Mouse (Mus musculus) spleen, postnatal 36 days (tissue): ENCODE measurements around the gene Nbea.
"Not testable (repeated sequence)": the region's sequence is repeated elsewhere in the genome, so short reads cannot be mapped to it uniquely, and the experiment has no call there.

Experiments
- DNase-seq, 2 experiments: peaks; one replicate each; pipeline ENCODE4 v3.0.0; 2022; ENCODE audit warnings: low spot score in 2 of 2, mixed read lengths in 1 of 2

The Nbea gene

GRCm38 (mm10) chr3:56034596-56034995 lies 148.9 kb downstream of the Nbea start:
- no peak for DNase-seq

GRCm38 (mm10) chr3:56018494-56018893 lies 165.0 kb downstream of the Nbea start:
- DNase-seq, result no peak

- no peak for DNase-seq
Observed at GRCm38 (mm10) chr3:56011132-56011531, 172.4 kb downstream of the Nbea start.

DNA sequence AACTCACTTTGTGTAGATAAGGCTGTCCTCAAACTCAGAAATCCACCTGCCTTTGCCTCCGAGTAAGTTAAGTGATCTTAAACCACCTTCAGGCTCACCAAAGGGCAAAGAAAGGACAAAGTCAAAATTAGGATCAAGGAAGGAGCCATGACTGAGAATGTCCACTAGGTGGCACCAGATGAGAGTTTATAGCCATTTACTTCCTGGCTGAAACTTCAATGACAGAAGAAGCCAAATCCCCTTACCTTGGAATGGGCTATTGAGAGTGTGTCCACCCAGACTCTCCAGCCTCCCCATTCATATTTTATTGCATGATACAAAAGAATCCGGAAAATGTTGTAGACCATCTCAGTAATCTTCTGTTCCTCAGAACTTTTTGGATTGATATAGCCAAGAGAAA lies 175.5 kb downstream of the Nbea start:
- DNase-seq, result no peak

- DNase-seq, result no peak
Observed at GRCm38 (mm10) chr3:56000259-56000658, 183.2 kb downstream of the Nbea start.

DNA sequence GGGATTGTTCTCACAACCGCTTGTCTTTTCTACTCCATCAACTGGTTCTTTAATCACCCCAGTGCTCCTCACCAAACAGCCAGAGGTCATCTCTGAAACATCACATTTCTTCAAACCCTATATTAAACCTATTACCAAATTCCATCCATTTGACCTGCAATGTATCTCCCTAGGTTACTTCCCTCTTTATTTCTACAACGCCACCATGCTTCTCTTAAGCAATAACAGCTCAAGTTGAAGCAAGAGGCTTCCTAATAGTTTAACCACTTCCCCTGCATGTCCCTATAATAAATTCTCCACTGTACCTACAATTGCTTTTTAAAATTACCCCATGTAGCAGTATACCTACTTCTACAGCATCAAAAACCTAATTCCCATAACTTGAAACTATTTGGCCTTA lies 205.1 kb downstream of the Nbea start:
- DNase-seq, result no peak

GRCm38 (mm10) chr3:55976986-55977385 lies 206.5 kb downstream of the Nbea start:
- not testable (repeated sequence) for DNase-seq

DNA sequence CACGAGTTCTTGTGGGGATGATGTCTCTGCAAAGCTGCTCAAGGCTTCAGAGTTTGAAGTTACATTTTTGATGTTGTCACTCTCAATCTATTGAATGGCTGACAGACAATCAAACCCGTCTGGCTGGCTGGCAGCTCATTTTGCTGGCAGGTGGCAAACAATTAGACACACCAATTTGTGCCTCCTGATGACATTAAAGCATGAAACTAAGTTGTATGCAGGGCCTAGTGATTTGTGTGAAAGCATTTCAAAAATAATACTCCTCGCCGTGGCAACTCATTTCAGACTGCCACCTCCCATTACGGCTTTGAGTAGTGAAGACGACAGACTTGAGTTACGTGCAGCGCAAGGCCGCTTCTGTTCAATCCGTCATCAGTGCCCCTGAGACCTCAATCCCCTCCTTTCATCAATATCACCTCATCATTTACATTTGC lies 217.8 kb downstream of the Nbea start:
- DNase-seq, result no peak

DNA sequence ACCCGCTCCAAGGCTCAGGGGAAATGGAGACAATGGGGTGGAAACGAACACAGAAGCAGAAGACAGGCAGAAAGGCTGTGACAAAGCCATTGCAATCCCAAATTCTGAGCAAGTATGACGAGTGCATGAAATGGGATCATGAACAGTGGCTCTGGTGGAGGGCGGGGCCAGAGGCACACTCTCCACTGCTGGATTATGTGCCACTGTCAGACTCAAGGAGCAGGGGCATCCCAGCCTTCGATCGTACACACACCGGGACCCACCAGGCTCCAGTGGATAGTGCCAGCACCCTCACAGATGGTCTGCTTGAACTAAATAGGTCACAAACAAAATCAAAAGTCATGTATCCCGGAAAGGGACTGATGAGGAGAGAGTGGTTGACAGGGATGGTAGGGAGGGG lies 220.5 kb downstream of the Nbea start:
- DNase-seq, result no peak

DNA sequence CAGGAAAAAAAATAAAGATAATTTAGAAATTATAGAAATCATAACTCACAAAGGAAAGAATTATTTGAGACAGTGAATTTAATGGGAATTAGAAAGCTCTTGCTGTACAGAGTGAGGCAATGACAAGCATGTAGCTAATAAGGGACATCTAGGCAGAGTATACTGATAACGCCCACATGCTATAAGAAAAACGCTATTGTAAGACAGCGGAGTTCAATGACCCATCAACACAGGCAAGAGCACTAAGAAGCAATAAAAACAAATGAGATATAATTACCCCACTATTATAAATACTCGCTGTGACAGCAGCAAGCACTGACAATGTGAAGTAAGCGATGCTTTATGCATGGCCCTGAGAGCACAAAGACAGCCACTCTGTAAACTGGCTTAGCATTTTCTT lies 233.5 kb downstream of the Nbea start:
- DNase-seq, result no peak

GRCm38 (mm10) chr3:55949148-55949547 lies 234.4 kb downstream of the Nbea start:
- DNase-seq, result no peak

DNA sequence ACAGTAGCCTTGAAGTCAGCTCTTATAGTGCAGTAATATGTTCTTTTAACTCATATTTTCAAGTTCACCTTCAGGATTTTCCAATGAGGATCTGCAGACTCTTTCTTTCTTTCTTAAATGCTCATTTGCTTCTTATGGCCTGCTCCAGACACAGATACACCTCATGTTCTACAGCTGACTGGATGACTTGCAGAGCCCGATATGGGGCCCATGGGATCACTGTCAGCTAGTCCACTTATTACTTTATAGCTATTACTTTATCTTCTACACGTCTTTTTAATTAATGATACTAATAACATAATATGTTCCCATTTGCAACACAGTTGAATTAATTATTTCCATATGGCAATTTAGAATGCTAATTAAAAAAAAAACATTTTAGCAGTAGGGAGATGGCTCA lies 256.2 kb downstream of the Nbea start:
- no peak for DNase-seq

DNA sequence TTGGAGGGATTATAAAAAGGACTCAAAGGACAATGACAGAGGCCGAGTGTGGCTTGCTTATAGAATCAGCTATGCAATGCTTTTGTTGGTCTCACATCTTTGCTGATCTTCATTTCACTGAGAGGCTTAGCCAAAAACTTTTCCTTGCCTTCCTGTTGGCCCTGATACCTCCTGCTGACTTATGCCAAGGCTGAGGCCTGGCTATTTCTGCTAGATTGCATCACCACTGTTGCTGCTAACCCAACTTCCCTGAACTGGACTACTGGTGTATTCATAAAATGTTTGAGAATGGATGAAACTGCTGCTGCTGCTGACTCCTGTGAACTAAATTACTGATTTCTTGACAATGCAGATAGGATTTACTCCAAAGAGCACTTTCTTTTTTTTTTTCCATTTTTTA lies 274.2 kb downstream of the Nbea start:
- no peak for DNase-seq

- no peak for DNase-seq
Observed at GRCm38 (mm10) chr3:55890574-55890973, 292.9 kb downstream of the Nbea start.

- no peak for DNase-seq
Observed at GRCm38 (mm10) chr3:55889227-55889626, 294.3 kb downstream of the Nbea start.

DNA sequence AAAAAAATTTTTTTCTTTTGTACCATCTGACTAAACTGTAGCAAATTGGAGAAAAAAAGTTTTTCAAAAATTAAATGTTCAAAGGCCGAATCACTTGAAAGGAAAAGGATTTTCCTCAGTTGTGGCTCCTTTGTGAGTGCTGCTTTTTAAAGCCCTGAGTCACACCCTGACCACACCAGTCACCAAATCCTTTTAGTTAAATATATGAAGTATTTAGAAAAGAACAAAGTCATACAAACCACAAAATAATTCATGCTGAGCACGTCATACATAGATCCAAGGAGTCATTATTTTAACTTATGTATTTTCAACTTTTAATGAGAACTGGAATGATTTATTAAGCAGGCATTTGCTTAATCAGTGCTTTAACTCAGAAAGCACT lies 295.7 kb downstream of the Nbea start:
- DNase-seq, result no peak

GRCm38 (mm10) chr3:55887193-55887828 lies 296.2 kb downstream of the Nbea start:
- no peak for DNase-seq

GRCm38 (mm10) chr3:55872944-55873924 lies 310.3 kb downstream of the Nbea start:
- no peak for DNase-seq

GRCm38 (mm10) chr3:55852488-55852887 lies 331.0 kb downstream of the Nbea start:
- DNase-seq, result no peak

GRCm38 (mm10) chr3:55847115-55847514 lies 336.4 kb downstream of the Nbea start:
- no peak for DNase-seq

DNA sequence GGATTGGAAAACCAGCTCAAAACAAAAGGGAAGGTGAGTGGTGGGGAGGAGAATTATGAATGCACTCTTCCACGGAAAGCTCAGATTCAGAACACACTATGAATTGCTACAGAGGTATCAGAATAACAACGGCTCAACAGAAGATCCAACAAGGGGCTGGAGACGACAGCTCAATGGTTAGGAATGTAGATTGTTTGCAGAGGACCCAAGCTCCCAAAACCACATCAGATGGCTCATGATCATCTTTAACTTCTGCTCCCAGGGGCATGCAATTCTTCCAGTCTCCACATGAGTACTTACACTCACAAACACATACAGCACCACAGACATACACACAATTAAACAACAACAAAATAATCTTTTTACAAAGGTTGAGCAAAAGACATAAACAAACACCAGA lies 346.3 kb downstream of the Nbea start:
- DNase-seq, result no peak

DNA sequence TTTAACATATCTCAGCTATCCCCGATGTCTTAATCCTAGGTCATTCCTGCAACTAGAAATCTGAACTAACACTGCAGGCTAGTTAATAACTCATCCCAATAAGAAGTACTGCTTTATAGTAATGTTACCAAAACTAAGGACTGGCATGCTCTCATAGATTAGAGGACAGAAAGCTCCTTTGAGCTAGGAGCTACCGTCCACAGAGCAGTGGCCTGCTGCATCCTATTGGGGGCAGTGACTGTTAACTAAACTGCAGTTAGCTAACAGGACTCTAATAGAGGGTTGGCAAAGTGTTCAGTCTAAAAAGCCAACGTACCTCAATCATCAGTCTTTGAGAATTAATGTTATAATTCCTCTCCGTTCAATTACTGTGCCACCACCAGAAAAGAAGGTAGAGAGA lies 348.3 kb downstream of the Nbea start:
- DNase-seq, result no peak

DNA sequence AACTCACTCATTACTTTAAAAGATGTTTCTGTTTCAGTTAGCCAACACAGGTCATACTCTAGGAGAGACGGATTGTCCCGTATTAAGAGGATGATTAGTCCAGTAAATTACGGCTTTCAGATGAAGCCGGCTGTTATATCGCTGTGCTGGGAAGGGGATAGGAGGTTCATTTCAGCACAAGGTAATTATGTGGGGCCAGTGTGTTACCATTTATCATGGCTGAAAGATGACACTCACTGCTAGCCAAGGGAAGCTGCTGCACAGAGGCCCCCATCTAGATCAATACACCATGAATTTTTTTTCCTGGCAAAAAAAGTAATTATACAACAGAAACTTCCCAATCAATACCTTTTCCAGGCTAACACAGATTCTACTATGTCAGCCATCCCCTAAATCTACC lies 353.3 kb downstream of the Nbea start:
- no peak for DNase-seq
